Mouse (Mus musculus): ENCODE measurements around the gene Sema4d. TPM values are rescaled to one million over a fixed set of nuclear protein-coding genes. Genes with fewer than 3 reads are reported as not detected.
A peak's percentile ranks its signal among the peaks of the same experiment; 100 is the strongest.

The Sema4d gene
- 23.8 and 24.6 TPM in 2 replicates for polyA plus RNA-seq (2015; fragmentation: Nextera tagmentation; extraction: Ambion mirVana)

GRCm38 (mm10) chr13:51793425-51793891 is at the start of gene Sema4d:
Gene Sema4d, minus strand, starts transcription at chr13:51793747.
- no peak for TF ChIP-seq CTCF (IDR thresholded peaks at IDR 0.05; ENCODE audit: low read depth)
- H3K4me3 ChIP-seq (replicated peaks; ENCODE audit: low read depth, low read length): peak within 1 kb of the TSS; percentile 87
- no peaks in the 10 kb centered on the region for H3K27me3 ChIP-seq (ENCODE audit: insufficient read depth, low read length)
- ATAC-seq (replicated peaks; ENCODE audit: low FRiP score, low read depth) (peak; percentile 51), DNase-seq (ENCODE audit: low spot score) (peak; percentile 80)
- peak within 1 kb of the TSS; percentile 82 for H3K9ac ChIP-seq (ENCODE audit: low read depth, low read length)
- WGBS: 8% methylated on average over 5 of the region's 52 CpGs
- H3K36me3 ChIP-seq (ENCODE audit: insufficient read depth, low read length): no peaks in the 10 kb centered on the region
- H3K4me2 ChIP-seq (ENCODE audit: low read length): peak within 1 kb of the TSS; percentile 94
- no peaks in the 10 kb centered on the region for H3K9me3 ChIP-seq (replicated peaks; ENCODE audit: low read length)
- H3K4me1 ChIP-seq (replicated peaks; ENCODE audit: insufficient read depth, low read length): peaks cover 10% of the 10 kb centered on the region; the same call in 1 of the 2 replicates
- H3K27ac ChIP-seq: peak within 1 kb of the TSS; percentile 73

GRCm38 (mm10) chr13:51843298-51843697 is 49.8 kb upstream of the Sema4d start:
- Histone ChIP-seq H3K9me3 (replicated peaks; ENCODE audit: low read length) (no peaks in the 10 kb centered on the region), H3K4me1 (replicated peaks; ENCODE audit: insufficient read depth, low read length) (peaks cover 4% of the 10 kb centered on the region), H3K9ac (ENCODE audit: low read depth, low read length) (no peak overlapping the region)

DNA sequence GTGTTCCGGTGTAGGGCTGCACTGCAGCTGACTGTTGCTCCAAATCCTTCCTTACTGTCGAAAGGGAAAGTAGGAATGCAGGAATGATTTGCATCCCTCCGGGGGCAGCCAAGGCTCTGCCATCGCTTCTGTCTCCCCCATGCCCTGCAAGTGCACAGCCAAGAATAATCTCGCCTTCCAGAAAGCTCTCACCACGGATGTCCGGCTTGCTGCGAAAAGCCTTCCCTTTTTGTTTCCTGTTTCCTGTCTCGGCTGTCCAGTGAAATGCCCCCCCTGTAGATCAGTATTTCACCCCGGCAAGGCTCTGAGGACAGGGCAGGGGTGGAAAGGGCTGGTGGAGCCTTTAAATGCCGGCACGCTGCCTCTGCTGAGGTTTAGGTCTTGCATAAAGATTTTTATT is 49.2 kb upstream of the Sema4d start:
- no peak overlapping the region; the same call in 1 of the 2 replicates for H3K4me3 ChIP-seq (replicated peaks; ENCODE audit: low read depth, low read length)
- peaks cover 4% of the 10 kb centered on the region for H3K4me1 ChIP-seq (replicated peaks; ENCODE audit: insufficient read depth, low read length)
- WGBS: 7% methylated on average over 12 of the region's 12 CpGs
- H3K27ac ChIP-seq: no peak overlapping the region
- H3K4me2 ChIP-seq (ENCODE audit: low read length): peak overlapping the region; percentile 39
- no peaks in the 10 kb centered on the region for H3K36me3 ChIP-seq (ENCODE audit: insufficient read depth, low read length)
- ATAC-seq (replicated peaks; ENCODE audit: low FRiP score, low read depth): no peak
- peak; percentile 15; the same call in 1 of the 2 replicates for TF ChIP-seq CTCF (IDR thresholded peaks at IDR 0.05; ENCODE audit: low read depth)
- H3K9ac ChIP-seq (ENCODE audit: low read depth, low read length): peak overlapping the region; percentile 36; the same call in 1 of the 2 replicates
- DNase-seq (ENCODE audit: low spot score): no peak
- H3K9me3 ChIP-seq (replicated peaks; ENCODE audit: low read length): no peaks in the 10 kb centered on the region
- no peaks in the 10 kb centered on the region for H3K27me3 ChIP-seq (ENCODE audit: insufficient read depth, low read length)

More at GRCm38 (mm10) chr13:51843298-51843697, 49.8 kb upstream of the Sema4d start:
- Histone ChIP-seq H3K4me3 (replicated peaks; ENCODE audit: low read depth, low read length) (no peak overlapping the region), H3K4me2 (ENCODE audit: low read length) (no peak overlapping the region), H3K27me3 (ENCODE audit: insufficient read depth, low read length) (no peaks in the 10 kb centered on the region), H3K36me3 (ENCODE audit: insufficient read depth, low read length) (no peaks in the 10 kb centered on the region), H3K27ac (no peak overlapping the region)
- TF ChIP-seq CTCF (IDR thresholded peaks at IDR 0.05; ENCODE audit: low read depth): no peak
- WGBS: 73% methylated on average over 4 of the region's 4 CpGs
- ATAC-seq (replicated peaks; ENCODE audit: low FRiP score, low read depth): no peak
- no peak for DNase-seq (ENCODE audit: low spot score)

DNA sequence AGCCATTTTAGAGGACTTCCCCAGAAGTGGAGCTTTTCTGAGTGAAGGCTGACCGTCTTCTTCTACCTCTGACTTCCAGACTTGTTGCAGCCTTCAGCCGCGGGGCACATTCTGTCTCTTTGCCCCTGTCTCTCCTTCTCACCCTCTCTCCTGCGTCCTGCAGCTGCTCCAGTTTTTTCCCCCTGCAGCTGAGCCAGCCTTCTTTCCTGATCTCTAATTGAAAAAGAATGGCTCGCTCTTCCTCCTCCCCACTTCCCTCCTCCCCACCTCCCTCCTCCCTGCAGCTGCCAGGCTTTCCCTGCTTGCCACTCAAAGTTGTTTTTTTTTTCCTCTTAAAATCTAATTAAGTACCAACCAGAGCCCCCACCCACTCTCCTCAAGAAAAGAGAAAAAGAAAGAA is 48.6 kb upstream of the Sema4d start:
- DNase-seq (ENCODE audit: low spot score) (no peak), ATAC-seq (replicated peaks; ENCODE audit: low FRiP score, low read depth) (no peak)
- Histone ChIP-seq H3K27me3 (ENCODE audit: insufficient read depth, low read length) (no peaks in the 10 kb centered on the region), H3K4me2 (ENCODE audit: low read length) (peak overlapping the region; percentile 39), H3K4me1 (replicated peaks; ENCODE audit: insufficient read depth, low read length) (peaks cover 4% of the 10 kb centered on the region; the same call in 1 of the 2 replicates), H3K4me3 (replicated peaks; ENCODE audit: low read depth, low read length) (no peak overlapping the region), H3K27ac (no peak overlapping the region), H3K9me3 (replicated peaks; ENCODE audit: low read length) (no peaks in the 10 kb centered on the region), H3K36me3 (ENCODE audit: insufficient read depth, low read length) (no peaks in the 10 kb centered on the region), H3K9ac (ENCODE audit: low read depth, low read length) (no peak overlapping the region)
- WGBS: 16% methylated on average over 5 of the region's 5 CpGs
- TF ChIP-seq CTCF (IDR thresholded peaks at IDR 0.05; ENCODE audit: low read depth): no peak

- Histone ChIP-seq H3K4me2 (ENCODE audit: low read length) (no peak overlapping the region; the same call in 1 of the 2 replicates), H3K27me3 (ENCODE audit: insufficient read depth, low read length) (no peaks in the 10 kb centered on the region), H3K4me3 (replicated peaks; ENCODE audit: low read depth, low read length) (no peak overlapping the region), H3K27ac (no peak overlapping the region), H3K36me3 (ENCODE audit: insufficient read depth, low read length) (no peaks in the 10 kb centered on the region), H3K9ac (ENCODE audit: low read depth, low read length) (no peak overlapping the region), H3K9me3 (replicated peaks; ENCODE audit: low read length) (no peaks in the 10 kb centered on the region), H3K4me1 (replicated peaks; ENCODE audit: insufficient read depth, low read length) (peaks cover 4% of the 10 kb centered on the region; the same call in 1 of the 2 replicates)
- DNase-seq (ENCODE audit: low spot score) (no peak), ATAC-seq (replicated peaks; ENCODE audit: low FRiP score, low read depth) (no peak)
- 40% methylated on average over 12 of the region's 12 CpGs for WGBS
- no peak for TF ChIP-seq CTCF (IDR thresholded peaks at IDR 0.05; ENCODE audit: low read depth)
Measured at GRCm38 (mm10) chr13:51841541-51842115, 48.1 kb upstream of the Sema4d start.

GRCm38 (mm10) chr13:51840702-51841101 is 47.2 kb upstream of the Sema4d start:
- ATAC-seq (replicated peaks; ENCODE audit: low FRiP score, low read depth): no peak
- Histone ChIP-seq H3K36me3 (ENCODE audit: insufficient read depth, low read length) (no peaks in the 10 kb centered on the region), H3K27me3 (ENCODE audit: insufficient read depth, low read length) (no peaks in the 10 kb centered on the region), H3K27ac (no peak overlapping the region), H3K9me3 (replicated peaks; ENCODE audit: low read length) (no peaks in the 10 kb centered on the region), H3K4me1 (replicated peaks; ENCODE audit: insufficient read depth, low read length) (peaks cover 4% of the 10 kb centered on the region; the same call in 1 of the 2 replicates), H3K9ac (ENCODE audit: low read depth, low read length) (no peak overlapping the region), H3K4me3 (replicated peaks; ENCODE audit: low read depth, low read length) (no peak overlapping the region), H3K4me2 (ENCODE audit: low read length) (no peak overlapping the region)
- no peak for DNase-seq (ENCODE audit: low spot score)
- no peak for TF ChIP-seq CTCF (IDR thresholded peaks at IDR 0.05; ENCODE audit: low read depth)
- 52% methylated on average over 6 of the region's 6 CpGs for whole genome bisulfite sequencing

Measured in kidney, postnatal 0 days (tissue).